ENCODE assay signal across 19 mouse cellular contexts in the genomic region with DNA sequence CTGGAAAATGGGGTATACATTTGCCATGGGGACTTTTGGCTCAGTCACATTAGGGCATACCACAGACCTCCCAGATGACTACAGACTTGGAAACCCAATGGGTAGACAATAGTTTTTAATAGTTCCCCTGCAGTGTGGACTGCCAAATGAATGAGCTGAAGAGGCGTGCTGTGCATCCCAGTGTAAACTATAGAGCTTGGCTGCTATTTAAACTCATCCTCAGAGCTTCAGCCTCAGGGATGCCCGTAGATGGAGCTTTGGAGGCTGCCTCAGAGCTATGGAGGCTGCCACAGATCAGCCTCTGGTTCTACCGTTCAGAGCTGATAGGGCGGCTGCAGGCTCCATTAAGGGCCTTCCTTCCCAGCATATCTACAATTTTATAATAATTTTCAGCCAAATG. TPM values are rescaled to one million over a fixed set of nuclear protein-coding genes. Genes with fewer than 3 reads are reported as not detected.
DNase-seq lines count a peak whose midpoint lies in the region; ATAC-seq and TF ChIP-seq lines count a peak whose summit lies in the region.
"Had no signal": no experiment of that assay in that cellular context is flagged by ENCODE, and none has a peak within 500 bp of the region (broad histone marks: within the 10 kb centered on the region; RNA-seq: fewer than 3 reads in every experiment).

No protein-coding gene starts in this region.

- H3K9me3 ChIP-seq in neural tube, embryonic 13.5 days, result no peaks in the 10 kb centered on the region
- no peaks in the 10 kb centered on the region for H3K9me3 ChIP-seq in limb, embryonic 11.5 days (ENCODE audit: control insufficient read depth, low read length)
- H3K9me3 ChIP-seq: heart, embryonic 13.5 days; kidney, embryonic 15.5 days; stomach, embryonic 15.5 days had no signal

- peak overlapping the region; percentile 30; the same call in 1 of the 2 replicates for H3K27ac ChIP-seq in cerebellum, adult 2 months (ENCODE audit: insufficient read depth, low read length)
- peak overlapping the region; percentile 42; the same call in 1 of the 2 replicates for H3K27ac ChIP-seq in neural tube, embryonic 13.5 days (replicated peaks)
- H3K27ac ChIP-seq in limb, embryonic 11.5 days (replicated peaks; ENCODE audit: low read depth, low read length), result peak overlapping the region; percentile 52; the same call in 1 of the 2 replicates
- H3K27ac ChIP-seq: heart, embryonic 13.5 days; stomach, embryonic 15.5 days had no signal

- no peak overlapping the region for H3K9ac ChIP-seq in neural tube, embryonic 13.5 days
- H3K9ac ChIP-seq in limb, embryonic 11.5 days (ENCODE audit: low read length), result no peak overlapping the region
- H3K9ac ChIP-seq: forebrain, postnatal 0 days; heart, embryonic 13.5 days; kidney, embryonic 15.5 days; stomach, embryonic 15.5 days had no signal

- no peaks in the 10 kb centered on the region for H3K27me3 ChIP-seq in cerebellum, adult 2 months (ENCODE audit: control insufficient read depth, insufficient read depth, low read length)
- no peaks in the 10 kb centered on the region for H3K27me3 ChIP-seq in neural tube, embryonic 13.5 days
- no peaks in the 10 kb centered on the region for H3K27me3 ChIP-seq in limb, embryonic 11.5 days (ENCODE audit: control insufficient read depth, insufficient read depth, low read length)
- H3K27me3 ChIP-seq: CH12.LX; heart, embryonic 13.5 days; kidney, embryonic 15.5 days; stomach, embryonic 15.5 days had no signal

- no peak for TF ChIP-seq CTCF in cerebellum, adult 2 months (IDR thresholded peaks at IDR 0.05; ENCODE audit: borderline replicate concordance, insufficient read depth, low read depth, low read length)

- no peaks in the 10 kb centered on the region for H3K4me1 ChIP-seq in cerebellum, adult 2 months (ENCODE audit: control insufficient read depth, insufficient read depth, low read length)
- peaks cover 22% of the 10 kb centered on the region for H3K4me1 ChIP-seq in neural tube, embryonic 13.5 days (replicated peaks)
- H3K4me1 ChIP-seq in limb, embryonic 11.5 days (ENCODE audit: control insufficient read depth, insufficient read depth, low read length), result peaks cover 16% of the 10 kb centered on the region
- H3K4me1 ChIP-seq: stomach, embryonic 15.5 days had no signal

- no peak overlapping the region for H3K4me3 ChIP-seq in cerebellum, adult 2 months (replicated peaks; ENCODE audit: insufficient read depth, low read depth, low read length)
- no peak overlapping the region for H3K4me3 ChIP-seq in neural tube, embryonic 13.5 days
- H3K4me3 ChIP-seq in limb, embryonic 11.5 days (ENCODE audit: low read depth, low read length), result no peak overlapping the region
- H3K4me3 ChIP-seq: heart, embryonic 13.5 days; kidney, embryonic 15.5 days; stomach, embryonic 15.5 days had no signal

- TF ChIP-seq POLR2A in cerebellum, adult 2 months (IDR thresholded peaks at IDR 0.05; ENCODE audit: borderline replicate concordance, insufficient read depth, low read length), result no peak

- no peak overlapping the region for H3K4me2 ChIP-seq in neural tube, embryonic 13.5 days
- H3K4me2 ChIP-seq in limb, embryonic 11.5 days (ENCODE audit: low read depth, severe bottlenecking), result no peak overlapping the region
- H3K4me2 ChIP-seq: heart, embryonic 13.5 days; kidney, embryonic 15.5 days; stomach, embryonic 15.5 days had no signal

- no peak for ATAC-seq in neural tube, embryonic 13.5 days (ENCODE audit: low read depth)
- no peak for ATAC-seq in limb, embryonic 11.5 days (ENCODE audit: insufficient number of reproducible peaks, low FRiP score, low TSS enrichment, low read depth)
- ATAC-seq: forebrain, postnatal 0 days had no signal

- DNase-seq in cerebellum, adult 2 months, result no peak
- DNase-seq in cerebellum, adult 8-10 months, result no peak
- DNase-seq in neural tube, embryonic 10.5 days (ENCODE audit: extremely low spot score, low spot score), result no peak
- DNase-seq in limb, embryonic 11.5 days (ENCODE audit: low spot score), result no peak
- DNase-seq in right cerebral cortex, adult 18-20 months, result no peak
- DNase-seq in embryo, embryonic 10.5 days (ENCODE audit: low spot score), result no peak
- no peak for DNase-seq in urinary bladder, postnatal 14 days (ENCODE audit: low spot score)
- DNase-seq: cerebellum, postnatal 10 days; forebrain, postnatal 0 days; gastrocnemius, postnatal 36 days; left cerebral cortex, postnatal 4 days; lung, adult 2 months; right cerebral cortex, postnatal 4 days; thymus, postnatal 25 days had no signal

- H3K36me3 ChIP-seq in neural tube, embryonic 13.5 days, result no peaks in the 10 kb centered on the region
- no peaks in the 10 kb centered on the region for H3K36me3 ChIP-seq in limb, embryonic 11.5 days (ENCODE audit: control insufficient read depth, insufficient read depth, low read length)
- H3K36me3 ChIP-seq: heart, embryonic 13.5 days; kidney, embryonic 15.5 days; stomach, embryonic 15.5 days had no signal

- 60% methylated on average over 4 of the region's 4 CpGs for WGBS in cerebellum, adult 2 months
- WGBS in neural tube, embryonic 13.5 days, result 59% methylated on average over 4 of the region's 4 CpGs
- 87% methylated on average over 4 of the region's 4 CpGs for WGBS in limb, embryonic 11.5 days

RNA-seq across cellular contexts. Expression of gene Apod, which starts 0.7 kb away (rescaled TPM):
- 369 and 458 TPM in 2 replicates for polyA plus RNA-seq in cerebellum, adult 2 months (2012; rRNA removed)
- polyA plus RNA-seq in neural tube, embryonic 13.5 days (2015; fragmentation: Nextera tagmentation; extraction: Ambion mirVana), result 49.6 and 60.2 TPM in 2 replicates
- polyA plus RNA-seq in limb, embryonic 11.5 days (2014; fragmentation: Nextera tagmentation; extraction: Ambion mirVana), result 7.8 and 8.8 TPM in 2 replicates

RNA-seq across cellular contexts. Expression of gene Ppp1r2, which starts 40.2 kb away (rescaled TPM):
- polyA plus RNA-seq in cerebellum, adult 2 months (2012; rRNA removed), result 61.9 and 67.2 TPM in 2 replicates
- polyA plus RNA-seq in neural tube, embryonic 13.5 days (2015; fragmentation: Nextera tagmentation; extraction: Ambion mirVana), result 201 and 208 TPM in 2 replicates
- 78.4 and 82.1 TPM in 2 replicates for polyA plus RNA-seq in limb, embryonic 11.5 days (2014; fragmentation: Nextera tagmentation; extraction: Ambion mirVana)
